Mouse (Mus musculus) left cerebral cortex, adult 8-10 months (tissue): ENCODE measurements at regions not wholly inside any gene's neighbourhood (a gene's known extent, or its start where the extent isn't known, plus 50 kb on each side); places are given as distances from the start of the nearest gene placed in this dataset.

Source experiments
- DNase-seq, 2 experiments: peaks; one replicate each; pipeline ENCODE4 v3.0.0; 2022; ENCODE audit warnings: low spot score in 2 of 2
- microRNA-seq, 2 experiments: library from miRNA; unstranded; fragments of <30 nt; microRNA quantifications; one replicate each; pipeline ENCODE4 v1.2.0; 2022

- DNase-seq, result no peak
These were observed 131.7 kb upstream of the Cxxc4 start for GRCm38 (mm10) chr3:134104625-134105024.

- DNase-seq, result no peak
These were observed 131.2 kb upstream of the Cxxc4 start for GRCm38 (mm10) chr3:134105112-134105511.

- no peak for DNase-seq
These were observed 130.7 kb upstream of the Cxxc4 start for GRCm38 (mm10) chr3:134105567-134105966.

- no peak for DNase-seq
These were observed 121.8 kb upstream of the Cxxc4 start for GRCm38 (mm10) chr3:134114501-134114900.

- no peak for DNase-seq
These were observed 121.3 kb upstream of the Cxxc4 start for GRCm38 (mm10) chr3:134115007-134115406.

GRCm38 (mm10) chr3:134118898-134119297, 117.4 kb upstream of the Cxxc4 start:
- no peak for DNase-seq

GRCm38 (mm10) chr3:134124982-134125381, 111.3 kb upstream of the Cxxc4 start:
- no peak for DNase-seq

- no peak for DNase-seq
These were observed 105.9 kb upstream of the Cxxc4 start for GRCm38 (mm10) chr3:134130412-134130811.

GRCm38 (mm10) chr3:134145251-134145650, 91.0 kb upstream of the Cxxc4 start:
- no peak for DNase-seq

GRCm38 (mm10) chr3:134145935-134146334, 90.3 kb upstream of the Cxxc4 start:
- no peak for DNase-seq

- peak; percentile 22 to 34 for DNase-seq
These were observed 89.7 kb upstream of the Cxxc4 start for GRCm38 (mm10) chr3:134146373-134147224.

GRCm38 (mm10) chr3:134162288-134162687, 74.0 kb upstream of the Cxxc4 start:
- DNase-seq, result no peak

GRCm38 (mm10) chr3:134169922-134170321, 66.4 kb upstream of the Cxxc4 start:
- DNase-seq, result no peak

- DNase-seq, result no peak
These were observed 63.9 kb upstream of the Cxxc4 start for GRCm38 (mm10) chr3:134172357-134172756.

- DNase-seq, result no peak
These were observed 57.7 kb upstream of the Cxxc4 start for GRCm38 (mm10) chr3:134178491-134179054.

- DNase-seq, result no peak
These were observed 52.2 kb upstream of the Cxxc4 start for GRCm38 (mm10) chr3:134184042-134184441.

Small RNAs in the stretch of these regions (microRNA-seq; reads per million reads assigned to microRNA genes)
- 0 reads per million in 2 experiments for gene Gm44361
